Mouse (Mus musculus): ENCODE data around the gene Cryab.

The Cryab gene

DNA sequence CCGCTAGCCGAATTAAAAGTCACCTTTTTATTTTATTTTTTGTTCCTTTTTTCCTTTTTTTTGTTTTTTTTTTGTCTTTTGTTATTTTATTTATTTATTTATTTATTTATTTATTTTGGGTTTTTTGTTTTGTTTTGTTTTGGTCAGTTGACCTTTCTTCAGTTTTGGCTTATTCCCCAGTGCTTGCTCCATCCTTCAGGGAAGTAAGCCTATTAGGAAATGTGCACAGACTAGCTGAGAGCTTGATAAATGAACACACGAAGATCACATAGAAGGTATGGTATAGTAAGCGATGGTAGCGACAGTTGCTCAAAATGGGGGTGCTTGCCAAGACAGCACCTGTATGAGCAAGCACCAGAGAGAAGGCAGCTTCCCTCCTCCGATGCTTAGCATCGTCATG, 46.5 kb downstream of the Cryab start:
- no peak for DNase-seq (ENCODE audit: low read depth)

GRCm38 (mm10) chr9:50798368-50798767, 47.2 kb downstream of the Cryab start:
- DNase-seq (ENCODE audit: low read depth), result no peak

DNA sequence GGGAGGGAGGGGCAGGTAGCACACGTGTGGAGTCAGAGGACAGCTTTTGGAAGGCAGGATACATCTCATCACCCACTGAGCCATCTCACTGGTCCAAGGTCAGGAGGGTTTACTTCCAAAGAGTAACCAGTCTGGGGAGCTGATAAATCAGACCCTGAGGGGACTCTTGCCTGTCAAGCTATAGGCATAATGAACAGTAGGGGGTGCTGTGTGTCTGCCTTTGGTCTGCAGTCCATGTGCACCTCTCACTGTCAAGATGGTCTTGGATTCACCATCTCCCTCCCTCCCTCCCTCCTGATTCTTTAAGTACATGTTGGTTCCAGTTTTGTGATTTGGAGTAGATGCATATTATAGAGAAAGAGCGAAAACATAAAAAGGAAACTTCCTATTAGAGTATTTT, 49.9 kb downstream of the Cryab start:
- DNase-seq (ENCODE audit: low read depth), result peak; percentile 69

DNA sequence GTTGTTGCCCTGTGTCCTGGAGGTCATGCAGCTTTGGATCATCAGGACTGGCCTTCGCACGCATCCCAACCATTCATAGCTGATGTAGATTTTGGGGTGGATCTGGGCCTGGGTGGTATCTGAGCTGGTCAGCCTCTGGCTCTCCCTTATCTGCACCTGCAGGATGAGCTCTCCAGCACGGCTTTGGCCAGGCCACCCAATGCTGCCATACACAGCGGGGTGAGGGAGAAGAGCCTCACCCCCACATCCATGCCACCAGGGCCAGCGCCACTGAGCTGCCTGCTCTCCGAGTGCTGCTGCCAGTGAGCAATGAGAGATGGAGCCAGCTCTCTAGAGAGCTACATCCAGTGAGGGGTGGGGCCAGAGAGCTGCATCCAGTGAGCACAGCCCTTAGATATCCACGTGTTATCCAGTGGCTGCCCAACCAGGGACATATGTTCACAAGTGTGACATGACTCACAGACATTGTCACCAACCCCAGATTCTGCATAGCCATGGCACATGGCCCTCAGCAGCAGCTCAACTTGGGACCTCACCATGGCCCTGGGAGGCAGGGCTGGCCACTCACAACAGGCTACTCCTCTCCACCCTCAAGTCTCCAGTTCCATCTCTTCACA, 52.0 kb downstream of the Cryab start:
- no peak for DNase-seq (ENCODE audit: low read depth)
